Mouse (Mus musculus) frontal cortex, postnatal 25 days (tissue): Measurements from ENCODE around the gene Pcnx.

ENCODE experiments used
- DNase-seq, 2 experiments: peaks; one replicate each; pipeline ENCODE4 v3.0.0; 2022; ENCODE audit warnings: low spot score in 2 of 2

The Pcnx gene

DNA sequence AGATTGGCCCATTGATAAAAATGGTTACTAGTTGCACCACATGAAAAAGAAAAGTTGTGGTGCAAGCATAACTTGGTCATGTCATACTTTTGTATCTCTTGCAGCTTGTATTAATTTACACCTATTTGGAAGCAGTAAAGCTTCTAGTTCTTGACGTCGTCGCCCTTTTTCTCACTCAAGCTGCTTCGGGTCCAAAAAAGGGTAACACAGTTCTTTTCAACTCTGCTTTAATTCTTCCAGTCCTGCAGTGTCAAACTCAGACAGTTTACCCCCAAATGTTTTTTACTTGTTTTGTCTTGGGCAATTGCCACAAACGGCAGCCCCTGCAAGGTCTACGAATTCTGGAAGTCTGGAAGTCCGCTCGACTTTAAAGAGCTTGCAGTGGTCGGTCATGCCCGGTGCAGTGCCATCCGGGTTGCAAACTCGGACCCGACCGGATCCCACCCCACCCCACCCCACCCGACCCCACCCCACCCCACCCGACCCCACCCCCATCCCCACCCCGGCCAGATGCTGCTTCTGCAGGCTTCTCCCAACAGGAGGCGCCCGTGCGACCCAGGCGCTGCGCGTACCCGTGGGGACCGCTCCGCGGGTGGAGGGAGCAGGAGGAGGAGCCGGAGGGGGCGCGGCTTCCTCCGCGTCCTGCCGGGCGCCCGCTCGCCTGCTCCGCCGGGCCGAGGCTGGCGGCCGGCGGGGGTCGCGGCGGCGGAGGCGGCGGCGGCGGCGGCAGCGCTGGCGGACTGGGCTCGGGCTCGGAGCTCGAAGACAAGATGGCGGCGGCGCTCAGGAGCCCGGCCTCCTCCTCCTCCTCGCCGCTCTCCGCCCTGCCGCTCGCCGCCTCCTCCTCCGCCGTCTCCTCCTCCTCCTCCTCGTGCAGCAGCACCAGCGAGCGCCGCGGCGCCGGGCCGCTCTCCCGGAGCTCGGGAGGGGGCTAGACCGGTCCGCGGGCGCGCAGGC lies at the start of gene Pcnx:
TSS of gene Pcnx (plus strand) at position 673 of the 957 bp plus-strand sequence.
- DNase-seq, result peak; percentile 70 to 72

DNA sequence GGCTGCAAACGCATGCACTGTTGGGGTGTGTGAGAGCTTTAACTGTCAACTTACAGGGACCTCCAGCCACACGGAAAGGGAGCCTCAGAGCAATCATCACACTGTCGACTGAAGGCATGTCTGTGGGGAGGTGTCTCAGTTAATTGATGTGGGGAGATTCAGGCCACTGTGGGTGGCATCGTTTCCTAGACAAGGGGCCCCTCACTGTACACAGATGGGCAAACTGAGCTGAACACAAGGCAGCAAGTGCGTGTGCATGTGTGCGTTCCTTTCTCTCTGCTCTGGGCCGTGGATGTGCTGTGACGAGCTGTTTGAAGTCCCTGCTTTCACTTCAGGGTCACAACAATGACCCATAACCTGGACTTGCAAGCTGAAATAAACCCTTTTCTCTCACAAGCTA lies 49.4 kb upstream of the Pcnx start:
- DNase-seq, result no peak

DNA sequence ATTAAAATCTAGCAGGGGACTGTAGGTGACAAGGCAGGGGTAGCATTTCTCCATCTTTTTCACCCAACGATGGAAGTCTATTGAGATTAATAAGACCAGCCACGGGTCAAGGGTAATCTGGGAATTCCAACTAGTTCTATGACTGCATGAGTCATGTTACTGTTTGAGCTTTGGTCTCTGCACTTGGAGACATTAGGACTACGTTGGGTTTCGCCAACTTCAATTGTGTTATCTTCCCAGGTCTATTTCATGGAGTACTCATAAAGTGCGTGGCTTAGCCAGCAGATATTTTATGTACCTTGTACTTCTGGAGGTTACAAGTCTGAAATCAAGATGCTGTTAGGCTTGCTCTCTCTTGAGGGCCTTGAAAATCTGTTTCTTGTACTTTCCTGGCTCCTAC lies 45.1 kb upstream of the Pcnx start:
- DNase-seq, result no peak

DNA sequence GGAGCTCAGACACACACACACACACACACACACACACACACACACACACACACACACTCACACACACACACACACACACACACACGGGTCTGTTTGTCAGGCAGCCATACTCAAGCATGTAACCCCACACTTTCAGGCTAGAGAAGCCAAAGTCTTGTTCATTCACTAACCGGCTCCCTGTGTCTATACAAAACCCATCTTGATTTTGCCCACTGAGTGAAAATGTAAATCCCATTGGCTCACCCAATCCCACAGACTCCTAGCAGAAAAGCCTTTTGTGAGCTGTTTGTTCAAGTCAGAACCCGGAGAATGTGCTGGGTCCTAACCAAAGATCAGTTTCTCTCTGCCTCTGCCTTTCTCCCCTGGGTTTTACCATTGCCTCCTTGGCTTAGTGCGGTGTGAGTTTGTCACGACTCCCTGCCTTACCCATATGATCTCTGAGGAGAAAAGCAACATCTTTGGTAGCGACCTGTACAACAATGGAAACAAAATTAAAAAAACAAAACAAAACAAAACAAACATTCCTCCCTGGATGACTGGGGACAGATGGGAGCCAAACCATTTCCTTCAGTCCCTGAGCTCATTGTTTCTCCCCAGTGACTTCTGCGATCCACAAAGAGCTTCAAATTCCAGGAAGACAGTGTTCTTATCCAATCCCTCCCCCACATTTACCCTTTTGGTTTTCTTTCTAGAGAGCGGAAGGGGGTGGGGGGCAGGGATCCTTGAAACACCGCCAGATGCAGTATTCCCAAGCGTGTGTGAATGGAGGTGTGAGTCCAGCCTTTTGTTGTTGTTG lies 43.3 kb upstream of the Pcnx start:
- DNase-seq, result no peak

DNA sequence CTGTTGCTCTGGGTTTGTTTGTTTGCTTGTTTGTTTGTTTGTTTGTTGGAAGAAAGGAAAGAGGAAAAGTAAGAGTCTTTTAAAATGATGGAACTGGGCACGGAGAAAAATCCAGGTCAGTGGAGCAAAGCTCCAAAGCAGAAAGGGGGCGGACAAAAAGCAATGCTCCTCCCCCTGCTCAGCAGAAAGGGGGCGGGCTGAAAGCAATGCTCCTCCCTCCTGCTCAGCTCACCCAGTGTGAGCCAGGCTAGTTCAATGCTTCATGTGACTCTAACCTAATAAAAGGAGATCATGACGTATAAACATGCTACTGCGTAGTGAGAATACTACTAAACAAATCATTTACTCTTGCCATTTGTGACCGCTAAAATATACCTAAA lies 42.7 kb upstream of the Pcnx start:
- no peak for DNase-seq

DNA sequence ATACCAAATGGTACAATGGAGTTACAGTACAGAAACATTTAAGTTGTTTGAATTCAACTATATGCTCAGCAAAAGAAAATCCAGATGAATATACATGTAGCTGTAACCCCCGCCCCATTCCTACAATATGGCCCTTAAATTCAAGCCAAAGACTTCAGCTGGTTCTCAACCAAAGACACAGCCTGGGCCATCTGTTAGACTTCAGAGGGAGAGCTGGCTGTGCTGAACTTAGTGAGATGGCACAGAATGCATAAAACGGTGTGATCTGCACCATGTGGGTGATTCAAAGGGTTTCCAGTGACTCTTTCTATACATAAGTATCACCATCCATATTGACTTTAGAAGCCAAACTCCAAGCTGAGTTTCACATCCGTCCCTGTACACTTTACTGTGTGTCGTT lies 39.1 kb upstream of the Pcnx start:
- DNase-seq, result no peak

DNA sequence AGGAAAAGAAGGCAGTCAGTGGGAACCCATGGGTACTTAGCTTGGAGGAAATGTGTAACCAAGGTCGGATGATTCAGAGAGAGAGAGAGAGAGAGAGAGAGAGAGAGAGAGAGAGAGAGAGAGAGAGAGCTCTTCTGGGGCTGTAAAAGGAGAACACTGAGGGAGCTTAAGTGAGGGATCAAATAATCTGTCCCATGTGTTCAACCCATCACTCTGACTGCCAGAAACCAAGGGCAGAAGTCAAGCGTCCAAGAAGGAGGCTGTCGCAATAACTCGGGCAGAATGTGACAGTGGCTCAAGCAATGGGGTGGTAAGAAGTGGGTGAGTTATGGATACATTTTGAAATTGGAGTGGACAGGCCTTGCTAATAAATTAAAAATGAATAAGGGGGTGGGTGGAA lies 37.6 kb upstream of the Pcnx start:
- no peak for DNase-seq

DNA sequence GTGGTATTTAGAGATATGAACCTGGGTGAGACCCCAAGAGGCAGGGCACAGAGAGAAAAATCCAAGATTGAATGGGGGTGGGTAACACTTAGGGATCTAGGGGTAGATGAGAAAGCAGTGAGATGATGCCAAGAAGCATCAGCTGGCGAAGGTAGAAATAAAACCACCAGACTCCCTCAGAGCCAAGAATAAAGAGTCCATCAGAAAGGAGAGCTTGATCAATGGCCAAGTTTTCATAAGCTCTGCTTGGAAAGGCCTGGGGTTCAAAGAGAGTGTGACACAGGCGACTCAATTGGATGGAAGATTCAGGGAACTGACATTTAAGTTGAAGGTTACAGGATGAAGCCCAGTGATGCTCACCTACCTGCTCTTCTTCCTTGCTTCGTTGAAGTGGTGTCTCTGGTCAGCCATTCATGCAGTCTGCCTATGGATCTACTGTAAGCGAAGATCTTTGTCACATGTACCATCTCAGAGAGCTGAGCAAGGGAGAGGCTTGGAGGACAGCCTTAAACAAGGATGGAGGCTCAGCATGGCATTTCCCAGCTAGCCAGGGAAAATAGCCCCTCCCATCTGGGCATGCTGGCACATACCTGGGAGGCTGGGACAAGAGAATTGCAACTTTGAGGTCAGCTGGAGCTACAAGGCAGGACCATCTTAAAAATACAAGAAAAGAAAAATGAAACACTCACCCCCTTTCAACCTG lies 36.9 kb upstream of the Pcnx start:
- no peak for DNase-seq

DNA sequence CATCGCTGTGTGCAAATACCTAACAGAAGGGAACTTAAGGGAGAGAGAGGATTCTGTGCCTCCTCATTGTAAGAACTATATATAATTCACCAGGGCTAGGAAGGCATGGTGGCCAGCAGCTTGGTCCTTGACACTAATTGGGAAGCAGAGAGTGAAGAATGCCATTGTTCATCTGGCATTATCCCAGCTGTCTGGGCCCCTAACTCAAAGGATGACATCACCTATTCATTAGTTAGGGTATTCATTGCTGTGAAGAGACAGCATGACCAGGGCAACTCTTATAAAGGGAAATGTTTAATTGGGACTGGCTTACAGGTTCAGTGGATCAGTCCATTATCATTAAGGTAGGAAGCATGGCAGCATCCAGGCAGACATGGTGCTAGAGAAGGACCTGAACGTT lies 31.5 kb upstream of the Pcnx start:
- DNase-seq, result no peak

DNA sequence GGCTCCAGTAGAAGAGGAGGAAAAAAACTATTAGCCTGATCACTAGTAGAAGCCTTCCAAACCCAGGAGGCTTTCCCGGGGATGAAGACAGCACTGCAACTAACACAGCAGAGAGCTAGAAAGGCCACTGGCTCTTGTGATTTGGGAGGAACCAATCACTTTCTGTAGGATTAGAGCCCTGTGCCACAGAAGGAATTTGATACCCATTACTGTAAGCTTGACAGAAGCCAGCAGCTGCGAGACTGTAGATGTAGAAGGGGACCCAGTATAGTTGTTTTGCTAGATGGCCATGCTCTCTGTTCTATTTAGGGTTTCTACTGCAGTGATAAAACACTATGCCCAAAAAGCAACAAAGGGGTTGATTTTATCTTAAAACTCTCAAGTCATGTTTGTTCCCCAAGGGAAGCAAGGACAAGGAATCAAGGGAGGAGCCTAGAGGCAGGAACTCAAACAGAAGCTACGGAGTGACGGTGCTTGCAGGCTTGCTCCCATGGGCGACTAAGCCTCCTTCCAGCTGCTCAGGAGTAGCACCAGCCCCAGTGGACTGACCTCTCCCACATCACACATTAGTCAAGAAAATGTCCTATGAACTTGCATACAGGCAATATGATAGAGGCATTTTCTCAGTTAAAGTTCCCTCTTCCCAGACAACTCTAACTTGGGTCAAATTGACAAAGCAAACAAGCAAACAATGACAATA lies 27.6 kb upstream of the Pcnx start:
- no peak for DNase-seq

DNA sequence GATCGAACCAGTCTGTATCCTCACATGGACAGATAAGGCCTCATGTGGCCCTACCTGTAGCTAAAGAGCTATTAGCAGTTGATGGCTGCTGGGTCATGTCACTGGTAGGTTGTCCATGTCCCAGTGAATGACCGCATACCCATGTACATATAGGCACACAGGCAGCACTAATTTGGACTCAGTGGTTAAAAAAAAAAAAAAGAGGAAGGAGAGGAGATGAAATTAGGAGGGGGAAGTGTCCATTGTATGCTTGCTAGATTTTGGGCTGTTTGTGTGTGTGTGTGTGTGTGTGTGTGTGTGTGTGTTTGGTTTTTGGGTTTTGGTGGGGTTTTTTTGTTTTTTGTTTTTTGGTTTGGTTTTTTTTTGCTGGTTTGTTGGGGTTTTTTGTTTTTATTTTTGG lies 26.7 kb upstream of the Pcnx start:
- DNase-seq, result no peak

DNA sequence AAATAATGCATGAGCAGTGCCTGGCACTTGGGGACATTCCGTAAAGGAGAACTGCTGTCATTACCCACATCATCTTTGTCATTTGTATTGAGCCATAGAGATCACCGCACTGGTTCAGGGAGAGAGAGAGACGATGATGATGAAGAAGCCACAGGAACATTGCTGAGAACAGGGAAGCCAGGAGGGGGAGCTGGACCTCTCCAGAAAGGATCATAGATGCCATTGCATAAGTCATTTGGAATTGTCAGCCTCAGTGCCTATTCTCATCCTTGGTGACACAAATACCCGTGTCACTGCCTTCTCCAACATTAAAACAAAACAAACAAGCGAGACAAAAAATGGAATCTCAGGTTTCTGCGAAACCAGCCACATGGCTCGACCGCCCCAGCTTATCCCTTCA lies 23.7 kb upstream of the Pcnx start:
- DNase-seq, result no peak

DNA sequence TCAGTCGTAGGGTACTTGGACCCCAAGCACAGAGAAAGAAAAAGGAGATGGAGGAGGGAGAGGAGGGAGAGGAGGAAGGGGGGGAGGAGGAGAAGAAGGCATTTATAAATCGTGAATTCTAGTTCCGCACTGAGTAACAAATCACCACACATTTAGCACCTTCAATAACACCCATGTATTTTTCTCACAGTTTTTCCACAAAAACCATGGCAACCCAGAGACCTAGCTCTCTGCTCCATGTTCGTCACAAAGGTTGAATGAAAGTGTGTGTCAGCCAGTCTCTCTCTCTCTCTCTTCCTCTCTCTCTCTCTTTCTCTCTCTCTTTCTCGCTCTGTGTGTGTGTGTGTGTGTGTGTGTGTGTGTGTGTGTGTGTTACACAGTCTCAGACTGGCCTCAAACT lies 22.4 kb upstream of the Pcnx start:
- no peak for DNase-seq

DNA sequence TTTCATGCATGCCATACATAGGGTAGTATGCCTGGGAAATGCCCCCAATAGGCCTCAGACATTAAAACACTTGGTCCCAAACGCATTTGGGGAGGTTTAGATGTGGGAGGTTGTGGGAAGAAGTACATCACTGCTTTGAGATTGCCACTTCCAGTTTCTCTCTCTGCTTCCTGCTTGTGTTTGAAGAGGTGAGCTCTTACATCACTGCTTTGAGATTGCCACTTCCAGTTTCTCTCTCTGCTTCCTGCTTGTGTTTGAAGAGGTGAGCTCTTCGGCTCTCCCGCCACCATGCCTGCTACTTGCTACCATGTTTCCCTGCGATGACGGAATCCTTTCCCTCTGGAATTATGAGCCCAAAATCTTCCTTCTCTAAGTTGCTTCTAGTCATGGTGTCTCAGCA lies 20.2 kb upstream of the Pcnx start:
- DNase-seq, result no peak

DNA sequence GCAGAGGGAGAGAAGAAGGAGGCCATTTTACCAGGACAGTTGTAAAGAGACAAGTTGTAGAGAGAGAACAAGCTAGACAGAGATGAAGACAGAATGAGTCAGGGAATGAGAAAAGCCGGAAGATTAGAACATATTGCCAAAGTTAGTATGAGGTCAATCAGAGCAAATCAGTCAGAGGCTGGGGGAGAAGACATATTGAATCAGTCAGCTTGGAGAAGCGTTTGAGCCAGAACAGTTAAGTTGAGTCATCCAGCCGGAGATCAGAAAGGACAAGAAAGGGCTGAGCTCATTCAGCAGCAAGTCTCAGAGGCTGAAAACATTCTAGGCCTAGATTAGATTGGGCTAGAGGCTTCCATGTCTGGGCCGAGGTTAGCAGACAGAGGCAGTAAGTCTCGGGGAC lies 18.8 kb upstream of the Pcnx start:
- no peak for DNase-seq

DNA sequence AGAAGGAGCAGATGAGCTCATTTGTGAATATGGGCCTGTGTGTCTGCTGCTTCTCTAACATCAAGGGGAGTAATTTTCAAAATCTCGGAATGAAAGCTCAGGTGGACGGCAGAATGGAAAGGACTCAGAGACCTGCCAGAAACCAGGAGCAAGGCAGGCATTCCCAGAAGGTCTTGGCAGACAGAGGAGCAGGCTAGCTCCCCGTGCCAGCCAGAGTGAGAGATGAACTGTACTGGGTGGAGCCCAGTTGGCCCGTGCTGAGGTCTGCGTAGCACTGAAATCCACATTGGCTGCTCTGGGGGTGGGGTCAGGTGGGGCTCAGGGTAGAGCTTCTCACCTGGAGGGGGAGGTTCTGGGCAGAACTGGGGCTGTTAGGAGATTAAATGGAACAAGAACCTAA lies 16.3 kb upstream of the Pcnx start:
- no peak for DNase-seq

DNA sequence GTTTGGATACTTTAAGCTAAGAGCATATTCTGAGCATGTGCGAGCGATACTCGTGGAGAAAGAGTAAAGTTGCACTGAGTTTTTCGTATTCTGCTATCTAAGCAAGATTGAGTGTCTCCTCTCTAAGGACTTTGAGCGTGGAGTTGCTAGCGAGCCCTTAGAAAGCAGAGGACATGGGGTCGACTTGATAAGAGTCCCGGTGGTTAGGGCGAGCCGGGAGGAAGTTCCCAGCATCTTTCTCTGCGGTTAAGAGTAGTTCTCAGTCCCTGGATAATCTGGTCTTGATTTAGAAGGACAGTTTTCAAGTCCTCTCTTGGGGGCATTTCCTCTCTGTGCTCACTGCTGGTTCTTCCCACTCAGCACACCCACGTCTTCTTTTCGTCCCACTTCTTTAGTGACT lies 15.3 kb upstream of the Pcnx start:
- DNase-seq, result no peak

DNA sequence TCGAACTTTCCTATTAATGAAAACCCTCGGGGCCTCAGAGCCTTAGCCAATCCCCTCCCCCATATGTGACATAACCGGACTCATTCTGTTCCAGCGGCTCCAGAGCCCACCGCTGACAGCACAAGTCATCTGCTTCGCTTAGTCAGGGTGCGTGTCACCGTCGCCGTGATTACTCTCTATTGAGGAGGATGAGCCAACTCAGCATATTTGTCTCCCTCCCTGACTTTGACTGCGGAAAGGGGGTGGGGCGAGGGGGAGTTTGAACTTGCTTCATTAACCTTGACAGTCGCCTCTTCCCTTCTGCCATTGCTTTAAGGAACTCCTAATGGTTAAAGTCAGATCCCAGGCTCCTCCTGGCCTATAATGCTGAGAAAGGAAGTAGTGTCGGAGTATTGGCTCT lies 14.8 kb upstream of the Pcnx start:
- no peak for DNase-seq

DNA sequence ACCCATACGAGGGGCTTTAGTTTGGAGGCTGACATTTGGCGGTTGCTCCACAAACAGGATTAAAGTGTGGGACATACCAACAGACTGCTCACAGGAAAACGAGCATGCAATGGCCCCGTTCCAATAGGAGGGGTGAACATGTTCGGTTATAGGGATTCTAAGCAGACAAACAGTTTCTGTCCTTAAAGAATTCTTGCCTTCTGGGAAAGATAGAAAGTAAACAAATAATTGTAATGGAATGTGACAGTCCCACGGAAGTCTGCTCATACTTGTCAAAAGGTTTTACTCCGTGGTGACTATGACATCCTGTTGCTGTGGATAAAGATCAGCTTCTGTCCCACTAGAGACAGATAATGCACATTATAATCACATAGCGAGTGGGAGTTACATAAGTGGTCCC lies 10.2 kb upstream of the Pcnx start:
- DNase-seq, result no peak

DNA sequence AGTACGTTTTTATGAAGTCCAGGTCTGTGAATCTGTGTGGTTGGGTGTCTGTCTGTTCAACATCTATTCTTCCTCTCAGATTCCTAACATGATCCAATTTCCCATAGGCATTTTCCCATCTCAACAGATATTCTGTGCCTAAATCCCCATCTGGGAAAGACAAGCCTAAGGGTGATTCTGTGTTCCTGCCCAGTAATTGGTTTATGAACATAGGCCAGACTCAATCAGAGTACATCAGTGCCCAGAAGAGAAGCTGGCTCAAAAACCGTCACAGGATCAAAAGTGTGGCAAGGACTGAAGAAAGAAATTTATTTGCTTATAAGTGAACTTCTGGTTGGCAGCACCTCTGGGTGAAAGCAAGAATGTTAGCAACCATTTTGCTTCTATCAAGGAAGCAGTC lies 7.3 kb upstream of the Pcnx start:
- no peak for DNase-seq

DNA sequence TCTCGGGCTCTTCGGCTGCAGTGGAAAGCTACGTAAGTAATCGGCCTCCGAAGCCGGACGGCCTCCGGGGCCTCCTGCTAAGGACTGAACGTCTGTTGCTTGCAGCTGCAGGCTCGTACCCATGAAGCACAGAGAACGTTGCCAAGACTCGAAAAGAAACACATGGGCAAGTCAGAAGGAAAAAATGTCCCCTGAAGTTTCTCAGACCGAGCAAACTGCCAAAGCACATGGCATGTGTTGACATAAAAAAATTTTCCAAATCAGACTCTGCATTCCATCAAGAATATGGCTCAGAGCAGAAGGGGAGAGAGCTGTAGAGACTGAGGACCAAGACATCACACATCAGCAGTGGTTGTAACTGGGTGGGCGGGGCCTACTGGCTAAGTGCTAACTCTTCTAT lies 6.8 kb upstream of the Pcnx start:
- no peak for DNase-seq

DNA sequence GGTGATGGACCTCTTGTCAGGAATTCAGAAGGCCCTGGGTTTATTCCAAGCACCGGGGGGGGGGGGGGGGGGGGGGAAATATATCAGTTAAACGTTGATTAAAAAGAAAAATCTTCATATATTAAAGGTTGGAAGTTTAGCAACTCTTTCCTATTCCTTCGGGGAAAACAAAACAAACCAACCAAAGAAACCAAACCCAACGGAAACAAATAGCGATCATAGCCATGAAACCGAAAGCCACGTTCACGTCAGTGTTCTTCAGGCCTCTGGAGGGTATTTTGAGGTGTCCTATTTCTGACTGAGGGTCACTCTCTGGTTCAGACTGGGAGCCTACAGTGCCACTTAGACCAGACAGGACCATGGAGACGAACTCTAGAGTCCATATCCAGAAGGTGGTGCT lies 6.3 kb upstream of the Pcnx start:
- DNase-seq, result no peak
